Mouse (Mus musculus) ES-Bruce4 (cell line): ENCODE measurements around the gene Vamp3.

Experiments
- CTCF ChIP-seq: IDR thresholded peaks from one replicate; pipeline ENCODE4 v1.8.1; 2011; ENCODE audit warnings: low read depth, low read length
- POLR2A ChIP-seq: IDR thresholded peaks from one replicate; pipeline ENCODE4 v1.8.1; 2011; ENCODE audit warnings: low read length; ENCODE audit not compliant: insufficient read depth

DNA sequence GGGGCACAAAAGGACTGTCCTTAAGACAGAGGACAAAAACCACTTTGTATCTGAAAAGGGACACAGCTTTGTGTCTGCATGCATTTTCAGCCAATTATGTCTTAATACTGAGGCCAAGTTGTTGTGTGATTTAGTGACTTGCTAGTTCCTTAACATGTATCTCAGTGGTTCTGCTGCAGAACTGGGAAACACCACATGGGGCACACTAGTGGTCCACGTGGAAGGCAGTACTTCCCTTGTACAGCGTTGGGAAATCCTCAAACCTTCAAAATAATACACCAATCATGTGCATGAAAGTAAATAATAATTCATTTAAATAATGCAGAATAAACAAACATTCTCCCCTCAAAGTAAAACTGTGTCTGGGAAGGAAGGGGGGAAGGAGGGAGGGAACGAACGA lies 11.0 kb upstream of the Vamp3 start:
- TF ChIP-seq CTCF: no peak
- TF ChIP-seq POLR2A: no peak
